Mouse (Mus musculus) liver, embryonic 14.5 days (tissue): ENCODE results near the gene Lax1.

Source experiments
- CTCF ChIP-seq: IDR thresholded peaks from 2 replicates; pipeline ENCODE4 v1.5.1; 2016; ENCODE audit warnings: antibody characterized with exemption, low read depth, control low read depth
- EP300 ChIP-seq: IDR thresholded peaks from 2 replicates; pipeline ENCODE4 v1.6.1; 2016; ENCODE audit warnings: antibody characterized with exemption, low read depth

- TF ChIP-seq CTCF (no peak), EP300 (no peak)
Measured at GRCm38 (mm10) chr1:133691046-133691445, 1.1 kb upstream of the Lax1 start.
